Mouse (Mus musculus): ENCODE measurements around the gene Mllt6. TPM values are rescaled to one million over a fixed set of nuclear protein-coding genes. Genes with fewer than 3 reads are reported as not detected.

Mllt6 gene
- polyA plus RNA-seq, 2 experiments: 0.22 to 1.0 TPM

- ATAC-seq (ENCODE audit: insufficient read depth) (no peak), DNase-seq (ENCODE audit: low read depth in 3 of 3, low spot score in 3 of 3) (no peak)
- TF ChIP-seq CTCF (IDR thresholded peaks at IDR 0.05; ENCODE audit: low read depth): no peak
- TF ChIP-seq EP300 (IDR thresholded peaks at IDR 0.05; ENCODE audit: low read depth): no peak
- Histone ChIP-seq H3K4me1 (replicated peaks; ENCODE audit: control insufficient read depth in 2 of 2, insufficient read depth in 2 of 2, low read length in 1 of 2) (no peaks in the 10 kb centered on the region; a peak in 1 of 4 replicates), H3K27me3 (ENCODE audit: control insufficient read depth, insufficient read depth, low read length) (no peaks in the 10 kb centered on the region), H3K9ac (replicated peaks) (no peak overlapping the region), H3K4me2 (ENCODE audit: low read depth) (no peak overlapping the region), H3K36me3 (replicated peaks; ENCODE audit: control insufficient read depth, insufficient read depth, low read depth) (no peaks in the 10 kb centered on the region), H3K9me3 (ENCODE audit: control insufficient read depth, low read length) (no peaks in the 10 kb centered on the region), H3K4me3 (ENCODE audit: insufficient read depth in 1 of 2, low read depth in 2 of 2, low read length in 2 of 2) (no peak overlapping the region), H3K27ac (no peak overlapping the region)
- 37% methylated on average over 13 of the region's 13 CpGs for WGBS (ENCODE audit: insufficient replicate concordance)
These were observed 7.3 kb downstream of the Mllt6 start for GRCm38 (mm10) chr11:97670234-97671176.

GRCm38 (mm10) chr11:97671177-97671527 lies 7.9 kb downstream of the Mllt6 start:
- no peaks in the 10 kb centered on the region for H3K9me3 ChIP-seq (ENCODE audit: control insufficient read depth, low read length)
- no peak overlapping the region for H3K27ac ChIP-seq
- no peaks in the 10 kb centered on the region for H3K27me3 ChIP-seq (ENCODE audit: control insufficient read depth, insufficient read depth, low read length)
- WGBS (ENCODE audit: insufficient replicate concordance): 40% methylated on average over 2 of the region's 2 CpGs
- no peaks in the 10 kb centered on the region for H3K36me3 ChIP-seq (replicated peaks; ENCODE audit: control insufficient read depth, insufficient read depth, low read depth)
- H3K4me1 ChIP-seq (replicated peaks; ENCODE audit: control insufficient read depth in 2 of 2, insufficient read depth in 2 of 2, low read length in 1 of 2): no peaks in the 10 kb centered on the region; a peak in 1 of 4 replicates
- no peak overlapping the region for H3K9ac ChIP-seq (replicated peaks)
- TF ChIP-seq CTCF (IDR thresholded peaks at IDR 0.05; ENCODE audit: low read depth): no peak
- no peak for TF ChIP-seq EP300 (IDR thresholded peaks at IDR 0.05; ENCODE audit: low read depth)
- ATAC-seq (ENCODE audit: insufficient read depth): no peak
- no peak overlapping the region for H3K4me3 ChIP-seq (ENCODE audit: insufficient read depth in 1 of 2, low read depth in 2 of 2, low read length in 2 of 2)
- no peak for DNase-seq (ENCODE audit: low read depth in 3 of 3, low spot score in 3 of 3)
- no peak overlapping the region for H3K4me2 ChIP-seq (ENCODE audit: low read depth)

- ATAC-seq (ENCODE audit: insufficient read depth) (no peak), DNase-seq (ENCODE audit: low read depth in 3 of 3, low spot score in 3 of 3) (no peak)
- no peaks in the 10 kb centered on the region for H3K36me3 ChIP-seq (replicated peaks; ENCODE audit: control insufficient read depth, insufficient read depth, low read depth)
- no peak overlapping the region for H3K4me3 ChIP-seq (ENCODE audit: insufficient read depth in 1 of 2, low read depth in 2 of 2, low read length in 2 of 2)
- no peak overlapping the region for H3K9ac ChIP-seq (replicated peaks)
- no peak overlapping the region for H3K27ac ChIP-seq
- no peaks in the 10 kb centered on the region; a peak in 1 of 4 replicates for H3K4me1 ChIP-seq (replicated peaks; ENCODE audit: control insufficient read depth in 2 of 2, insufficient read depth in 2 of 2, low read length in 1 of 2)
- TF ChIP-seq CTCF (IDR thresholded peaks at IDR 0.05; ENCODE audit: low read depth) (no peak), EP300 (IDR thresholded peaks at IDR 0.05; ENCODE audit: low read depth) (no peak)
- H3K4me2 ChIP-seq (ENCODE audit: low read depth): no peak overlapping the region
- 74% methylated on average over 11 of the region's 11 CpGs for WGBS (ENCODE audit: insufficient replicate concordance)
- no peaks in the 10 kb centered on the region for H3K27me3 ChIP-seq (ENCODE audit: control insufficient read depth, insufficient read depth, low read length)
- H3K9me3 ChIP-seq (ENCODE audit: control insufficient read depth, low read length): no peaks in the 10 kb centered on the region
These were observed 9.9 kb downstream of the Mllt6 start for GRCm38 (mm10) chr11:97673148-97673547.

- Histone ChIP-seq H3K4me2 (ENCODE audit: low read depth) (no peak overlapping the region), H3K9me3 (ENCODE audit: control insufficient read depth, low read length) (no peaks in the 10 kb centered on the region), H3K27me3 (ENCODE audit: control insufficient read depth, insufficient read depth, low read length) (no peaks in the 10 kb centered on the region), H3K27ac (no peak overlapping the region), H3K36me3 (replicated peaks; ENCODE audit: control insufficient read depth, insufficient read depth, low read depth) (no peaks in the 10 kb centered on the region), H3K4me3 (ENCODE audit: insufficient read depth in 1 of 2, low read depth in 2 of 2, low read length in 2 of 2) (no peak overlapping the region), H3K4me1 (replicated peaks; ENCODE audit: control insufficient read depth in 2 of 2, insufficient read depth in 2 of 2, low read length in 1 of 2) (no peaks in the 10 kb centered on the region), H3K9ac (replicated peaks) (no peak overlapping the region)
- no peak for ATAC-seq (ENCODE audit: insufficient read depth)
- TF ChIP-seq EP300 (IDR thresholded peaks at IDR 0.05; ENCODE audit: low read depth): no peak
- no peak for TF ChIP-seq CTCF (IDR thresholded peaks at IDR 0.05; ENCODE audit: low read depth)
- no peak for DNase-seq (ENCODE audit: low read depth in 3 of 3, low spot score in 3 of 3)
- 75% methylated on average over 15 of the region's 15 CpGs for WGBS (ENCODE audit: insufficient replicate concordance)
These were observed 13.0 kb downstream of the Mllt6 start for GRCm38 (mm10) chr11:97676050-97676754.

- DNase-seq (ENCODE audit: low read depth in 3 of 3, low spot score in 3 of 3) (no peak), ATAC-seq (ENCODE audit: insufficient read depth) (no peak)
- H3K4me1 ChIP-seq (replicated peaks; ENCODE audit: control insufficient read depth in 2 of 2, insufficient read depth in 2 of 2, low read length in 1 of 2): no peaks in the 10 kb centered on the region
- no peaks in the 10 kb centered on the region for H3K36me3 ChIP-seq (replicated peaks; ENCODE audit: control insufficient read depth, insufficient read depth, low read depth)
- no peaks in the 10 kb centered on the region for H3K9me3 ChIP-seq (ENCODE audit: control insufficient read depth, low read length)
- H3K27ac ChIP-seq: no peak overlapping the region
- TF ChIP-seq EP300 (IDR thresholded peaks at IDR 0.05; ENCODE audit: low read depth): no peak
- TF ChIP-seq CTCF (IDR thresholded peaks at IDR 0.05; ENCODE audit: low read depth): no peak
- H3K27me3 ChIP-seq (ENCODE audit: control insufficient read depth, insufficient read depth, low read length): no peaks in the 10 kb centered on the region
- WGBS (ENCODE audit: insufficient replicate concordance): 68% methylated on average over 15 of the region's 15 CpGs
- no peak overlapping the region for H3K4me2 ChIP-seq (ENCODE audit: low read depth)
- no peak overlapping the region for H3K9ac ChIP-seq (replicated peaks)
- no peak overlapping the region for H3K4me3 ChIP-seq (ENCODE audit: insufficient read depth in 1 of 2, low read depth in 2 of 2, low read length in 2 of 2)
These were observed 14.2 kb downstream of the Mllt6 start for GRCm38 (mm10) chr11:97677381-97677780.

Measured in liver, embryonic 14.5 days (tissue).